Mouse (Mus musculus) myocyte (in vitro differentiated cells): Measurements from ENCODE around the gene Lgr6. TPM values are rescaled to one million over a fixed set of nuclear protein-coding genes. Genes with fewer than 3 reads are reported as not detected.

Experiments used
- H3K27me3 ChIP-seq: one replicate; pipeline ENCODE4 v1.6.1; 2011; ENCODE audit not compliant: control insufficient read depth, insufficient read depth, insufficient read length
- H3K36me3 ChIP-seq: one replicate; pipeline ENCODE4 v1.6.1; 2011; ENCODE audit not compliant: control insufficient read depth, insufficient read depth
- H3K4me2 ChIP-seq: one replicate; pipeline ENCODE4 v1.6.1; 2011; ENCODE audit warnings: low read depth, control low read depth
- H3K4me3 ChIP-seq: one replicate; pipeline ENCODE4 v1.5.1; 2011; ENCODE audit warnings: mild to moderate bottlenecking, control low read depth, moderate library complexity
- H3K79me2 ChIP-seq: one replicate; pipeline ENCODE4 v1.6.1; 2011; ENCODE audit not compliant: control insufficient read depth, insufficient read depth
- H3ac ChIP-seq: one replicate; pipeline ENCODE4 v1.6.1; 2011; ENCODE audit not compliant: control insufficient read depth, insufficient read length
- CEBPB ChIP-seq: IDR thresholded peaks from 2 replicates; pipeline ENCODE4 v1.6.1; 2011; ENCODE audit warnings: mild to moderate bottlenecking, moderate library complexity; ENCODE audit not compliant: poor library complexity, insufficient read depth, severe bottlenecking
- E2F4 ChIP-seq: IDR thresholded peaks from one replicate; pipeline ENCODE4 v1.6.1; 2011; ENCODE audit warnings: mild to moderate bottlenecking, control low read depth, moderate library complexity; ENCODE audit not compliant: insufficient read depth
- MAX ChIP-seq: IDR thresholded peaks from one replicate; pipeline ENCODE4 v1.6.1; 2011; ENCODE audit warnings: low read depth, mild to moderate bottlenecking, control low read depth
- MYOD1 ChIP-seq, 3 experiments: IDR thresholded peaks; one replicate each; pipeline ENCODE4 v1.6.1; 2011; ENCODE audit warnings: control low read depth in 2 of 3, low read depth in 2 of 3, mild to moderate bottlenecking in 2 of 3, moderate library complexity in 1 of 3; ENCODE audit not compliant: insufficient read length in 2 of 3, control insufficient read depth in 1 of 3
- MYOG ChIP-seq, 3 experiments: IDR thresholded peaks; one replicate each; pipeline ENCODE4 v1.6.1; 2011; ENCODE audit warnings: control low read depth in 2 of 3, low read depth in 2 of 3, mild to moderate bottlenecking in 2 of 3; ENCODE audit not compliant: insufficient read length in 2 of 3, control insufficient read depth in 1 of 3, insufficient read depth in 1 of 3
- POLR2A ChIP-seq: IDR thresholded peaks from one replicate; pipeline ENCODE4 v1.6.1; 2011; ENCODE audit warnings: low read depth, mild to moderate bottlenecking, control low read depth, moderate library complexity; ENCODE audit not compliant: insufficient read length
- POLR2AphosphoS2 ChIP-seq: IDR thresholded peaks from one replicate; pipeline ENCODE4 v1.6.1; 2011; ENCODE audit warnings: low read depth, control low read depth; ENCODE audit not compliant: insufficient read length
- REST ChIP-seq: IDR thresholded peaks from one replicate; pipeline ENCODE4 v1.6.1; 2011; ENCODE audit warnings: mild to moderate bottlenecking, control low read depth, moderate library complexity; ENCODE audit not compliant: insufficient read depth, insufficient read length
- SRF ChIP-seq: IDR thresholded peaks from one replicate; pipeline ENCODE4 v1.6.1; 2011; ENCODE audit warnings: low read depth; ENCODE audit not compliant: control insufficient read depth, insufficient read length
- TCF12 ChIP-seq: IDR thresholded peaks from one replicate; pipeline ENCODE4 v1.6.1; 2011; ENCODE audit warnings: mild to moderate bottlenecking, control low read depth; ENCODE audit not compliant: poor library complexity, insufficient read depth, severe bottlenecking
- TCF3 ChIP-seq: IDR thresholded peaks from one replicate; pipeline ENCODE4 v1.6.1; 2011; ENCODE audit warnings: low read depth, control low read depth; ENCODE audit not compliant: insufficient read length
- USF1 ChIP-seq: IDR thresholded peaks from one replicate; pipeline ENCODE4 v1.6.1; 2011; ENCODE audit warnings: low read depth, mild to moderate bottlenecking, control low read depth, moderate library complexity
- polyA plus RNA-seq: library from polyadenylated mRNA; unstranded; fragments of >200 nt; fragmentation: generic; extraction: Trizol; gene quantifications from one replicate; pipeline ENCODE4 v1.2.1, GENCODE M21; 2012; ENCODE audit warnings: missing spikeins

Lgr6 gene
- polyA plus RNA-seq, 1 experiment = 2.1 TPM

DNA sequence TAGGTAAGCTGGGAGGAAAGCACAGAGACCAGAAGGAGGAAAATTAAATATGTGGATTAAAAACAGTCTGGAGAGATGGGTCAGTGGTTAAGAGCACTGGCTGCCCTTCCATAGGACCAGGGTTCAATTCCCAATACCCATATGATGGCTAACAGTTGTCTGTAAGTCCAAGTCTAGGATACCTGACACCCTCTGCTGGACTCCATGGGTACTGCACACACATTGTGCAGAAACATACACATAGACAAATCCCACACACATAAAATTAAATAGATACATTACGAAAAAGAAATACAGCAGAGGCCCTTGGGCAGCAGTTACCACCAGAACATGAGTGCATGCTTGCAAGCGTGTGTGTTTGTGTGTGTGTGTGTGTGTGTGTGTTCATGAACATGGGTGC is 40.6 kb downstream of the Lgr6 start:
- H3K27me3 ChIP-seq = no peaks in the 10 kb centered on the region
- H3ac ChIP-seq = no peak overlapping the region
- H3K36me3 ChIP-seq = no peaks in the 10 kb centered on the region
- TF ChIP-seq POLR2A (no peak), CEBPB (no peak), USF1 (no peak), E2F4 (no peak), TCF12 (no peak), SRF (no peak), MAX (no peak), REST (no peak), MYOD1 (IDR thresholded peaks at IDR 0.05; ENCODE audit: control insufficient read depth in 1 of 3, insufficient read length in 2 of 3, low read depth in 2 of 3) (no peak), MYOG (IDR thresholded peaks at IDR 0.05; ENCODE audit: control insufficient read depth in 1 of 3, insufficient read depth in 1 of 3, insufficient read length in 2 of 3, low read depth in 2 of 3) (no peak), TCF3 (no peak), POLR2AphosphoS2 (no peak)
- H3K4me2 ChIP-seq = no peak overlapping the region
- no peaks in the 10 kb centered on the region for H3K79me2 ChIP-seq
- no peak overlapping the region for H3K4me3 ChIP-seq

DNA sequence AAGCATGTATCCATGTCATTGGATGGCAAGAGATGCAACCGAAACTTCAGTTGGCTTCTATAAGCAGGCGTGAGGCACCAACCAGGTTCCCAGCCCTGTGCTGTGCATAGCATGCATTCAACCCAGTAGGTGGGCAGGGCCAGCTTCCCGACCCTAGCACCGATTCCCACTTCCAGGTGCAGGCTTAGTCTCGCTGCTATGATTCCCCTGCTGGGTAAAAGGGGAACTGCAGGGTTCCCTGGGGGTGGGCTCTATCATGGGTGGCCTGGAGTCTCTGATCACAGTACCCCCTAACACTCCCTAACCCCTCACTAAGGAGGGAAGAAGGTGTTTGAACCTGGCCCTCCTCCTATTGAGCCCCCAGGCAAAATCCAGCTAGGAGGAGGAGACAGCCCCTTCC is 42.1 kb downstream of the Lgr6 start:
- no peak overlapping the region for H3ac ChIP-seq

DNA sequence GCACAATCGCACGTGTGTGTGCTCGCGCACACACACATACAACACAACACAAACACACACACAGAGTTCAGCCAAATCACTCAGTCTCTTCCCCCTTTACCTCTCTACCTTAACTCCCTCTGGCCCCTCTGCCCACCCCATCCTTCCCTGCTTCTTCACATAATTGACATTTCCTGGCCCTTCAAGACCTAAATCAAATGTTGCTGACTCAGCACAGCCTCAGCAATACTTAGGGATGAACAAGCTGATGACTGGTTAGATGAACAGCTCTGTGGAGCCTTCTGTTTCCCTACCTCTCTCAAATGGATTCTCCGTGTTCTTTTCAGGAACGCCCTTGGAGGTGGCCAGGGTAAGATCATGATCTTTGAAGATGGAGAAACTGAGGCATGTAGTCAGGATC is 43.8 kb downstream of the Lgr6 start:
- TF ChIP-seq TCF3 = no peak
- no peak for TF ChIP-seq POLR2A
- no peak for TF ChIP-seq REST
- no peak for TF ChIP-seq SRF
- TF ChIP-seq MYOG (IDR thresholded peaks at IDR 0.05; ENCODE audit: control insufficient read depth in 1 of 3, insufficient read depth in 1 of 3, insufficient read length in 2 of 3, low read depth in 2 of 3) = no peak
- TF ChIP-seq POLR2AphosphoS2 = no peak
- TF ChIP-seq CEBPB = no peak
- TF ChIP-seq MAX = no peak
- no peak for TF ChIP-seq E2F4
- TF ChIP-seq USF1 = no peak
- no peak for TF ChIP-seq MYOD1 (IDR thresholded peaks at IDR 0.05; ENCODE audit: control insufficient read depth in 1 of 3, insufficient read length in 2 of 3, low read depth in 2 of 3)
- TF ChIP-seq TCF12 = no peak
- Histone ChIP-seq H3K27me3 (no peaks in the 10 kb centered on the region), H3K36me3 (no peaks in the 10 kb centered on the region)

More for the DNA sequence above, 42.1 kb downstream of the Lgr6 start:
- no peaks in the 10 kb centered on the region for H3K27me3 ChIP-seq
- no peaks in the 10 kb centered on the region for H3K36me3 ChIP-seq
- no peaks in the 10 kb centered on the region for H3K79me2 ChIP-seq
- H3K4me3 ChIP-seq = no peak overlapping the region
- TF ChIP-seq E2F4 = no peak
- TF ChIP-seq USF1 = no peak
- TF ChIP-seq MYOG (IDR thresholded peaks at IDR 0.05; ENCODE audit: control insufficient read depth in 1 of 3, insufficient read depth in 1 of 3, insufficient read length in 2 of 3, low read depth in 2 of 3) = no peak
- no peak for TF ChIP-seq MAX
- TF ChIP-seq TCF3 = no peak
- TF ChIP-seq CEBPB = no peak
- no peak for TF ChIP-seq TCF12
- TF ChIP-seq SRF = no peak
- TF ChIP-seq REST = no peak
- no peak for TF ChIP-seq POLR2AphosphoS2
- TF ChIP-seq POLR2A = no peak
- TF ChIP-seq MYOD1 (IDR thresholded peaks at IDR 0.05; ENCODE audit: control insufficient read depth in 1 of 3, insufficient read length in 2 of 3, low read depth in 2 of 3) = no peak
- H3K4me2 ChIP-seq = no peak overlapping the region

DNA sequence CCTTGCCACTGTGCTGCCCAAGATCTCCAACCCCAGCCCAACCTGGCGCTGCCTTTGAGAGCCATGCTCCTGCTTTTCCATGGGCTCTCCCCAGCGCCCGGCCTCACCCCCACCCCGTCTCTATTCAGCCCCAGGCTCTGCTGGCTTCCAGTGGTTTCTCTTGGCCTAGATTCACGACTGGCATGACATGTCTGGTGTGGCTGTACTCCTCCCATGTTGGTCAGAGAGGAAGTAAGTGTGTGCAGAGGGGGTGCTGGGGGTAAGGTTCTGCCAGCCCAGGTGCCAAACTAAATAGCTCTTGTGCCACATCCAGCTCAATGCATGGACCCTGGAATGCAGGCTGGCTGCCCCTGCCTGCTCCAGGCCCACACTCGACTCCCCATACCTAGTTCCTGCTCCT is 44.9 kb downstream of the Lgr6 start:
- H3ac ChIP-seq = no peak overlapping the region
- no peak overlapping the region for H3K4me3 ChIP-seq
- no peak overlapping the region for H3K4me2 ChIP-seq
- H3K79me2 ChIP-seq = no peaks in the 10 kb centered on the region
- H3K36me3 ChIP-seq = no peaks in the 10 kb centered on the region
- TF ChIP-seq TCF12 (no peak), E2F4 (no peak), SRF (no peak), TCF3 (no peak), MYOD1 (IDR thresholded peaks at IDR 0.05; ENCODE audit: control insufficient read depth in 1 of 3, insufficient read length in 2 of 3, low read depth in 2 of 3) (no peak), MAX (no peak), REST (no peak), USF1 (no peak), POLR2A (no peak), MYOG (IDR thresholded peaks at IDR 0.05; ENCODE audit: control insufficient read depth in 1 of 3, insufficient read depth in 1 of 3, insufficient read length in 2 of 3, low read depth in 2 of 3) (no peak), POLR2AphosphoS2 (no peak), CEBPB (no peak)
- no peaks in the 10 kb centered on the region for H3K27me3 ChIP-seq

More for the DNA sequence above, 43.8 kb downstream of the Lgr6 start:
- no peak overlapping the region for H3K4me3 ChIP-seq
- H3K4me2 ChIP-seq = no peak overlapping the region
- no peak overlapping the region for H3ac ChIP-seq
- no peaks in the 10 kb centered on the region for H3K79me2 ChIP-seq
